Mouse (Mus musculus): ENCODE measurements around the gene Gm20388. TPM values are rescaled to one million over a fixed set of nuclear protein-coding genes. Genes with fewer than 3 reads are reported as not detected.

Gm20388 gene
- polyA plus RNA-seq, 1 experiment from 2014 or later = not detected

DNA sequence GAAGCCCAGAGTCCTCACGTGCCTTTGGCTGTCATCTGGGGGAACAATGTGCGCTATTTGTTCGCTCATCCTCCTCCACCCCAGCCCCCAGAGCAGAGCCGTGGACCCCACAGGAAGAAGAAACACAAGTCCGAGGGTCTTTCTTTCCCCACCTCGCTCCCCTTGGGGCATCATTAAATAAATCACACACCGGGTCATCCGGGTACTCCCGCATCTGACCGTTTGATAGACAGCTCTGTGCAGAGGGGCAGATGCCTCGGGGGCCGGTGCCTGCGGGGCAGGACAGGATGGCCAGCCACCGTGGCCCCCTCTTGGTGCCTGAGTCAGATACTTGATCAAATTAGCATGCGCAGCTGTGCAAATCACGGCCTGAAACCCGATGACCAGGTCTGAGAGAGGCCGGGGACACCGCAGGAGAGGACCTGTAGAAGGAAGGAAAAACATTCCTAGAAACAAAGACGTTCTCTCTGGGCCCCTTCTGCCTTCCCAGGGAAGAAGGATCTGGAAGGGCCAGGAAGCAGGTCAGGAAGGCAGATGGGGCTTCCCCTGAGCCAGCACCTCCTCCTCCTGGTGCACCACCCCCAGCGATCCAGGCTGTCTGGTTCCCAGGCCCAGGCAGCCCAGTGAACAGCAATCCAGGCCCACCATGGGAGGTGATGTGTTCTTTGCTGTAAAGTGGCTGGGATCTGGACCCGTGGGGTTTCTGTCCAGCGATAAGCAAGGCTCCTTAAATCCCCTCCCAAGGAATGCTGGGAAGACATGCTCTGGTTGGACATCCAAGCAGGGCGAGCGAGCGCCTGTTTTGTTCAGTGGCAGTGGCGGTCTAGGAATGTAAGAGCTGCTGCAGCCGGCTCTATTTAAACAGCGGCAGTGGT is 1383.8 kb downstream of the Gm20388 start:
- WGBS = 47% methylated on average over 29 of the region's 29 CpGs
- no peak for ATAC-seq

DNA sequence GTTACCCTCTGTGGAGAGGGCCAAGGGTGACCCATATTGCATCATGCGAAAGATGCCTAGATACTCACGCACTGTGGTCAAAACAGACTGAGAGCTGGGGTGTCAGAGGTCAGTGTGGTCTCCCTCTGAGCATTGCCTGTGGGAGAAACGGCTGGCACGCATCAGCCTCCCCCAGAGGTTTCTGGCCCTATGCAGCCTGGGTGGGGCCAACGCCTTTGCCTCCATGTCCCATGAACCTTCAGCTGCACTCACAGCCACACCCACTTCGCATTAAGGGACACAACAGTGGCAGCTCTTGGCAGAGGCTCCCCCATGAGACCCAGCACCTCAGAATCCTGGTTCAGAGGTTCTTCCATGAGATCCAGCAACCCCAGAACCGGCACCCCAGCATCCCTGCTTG is 1385.4 kb downstream of the Gm20388 start:
- Histone ChIP-seq H3K4me2 (replicated peaks; ENCODE audit: low read depth) (no peak overlapping the region), H3K27me3 (replicated peaks; ENCODE audit: control insufficient read depth, insufficient read depth, low read length) (no peaks in the 10 kb centered on the region), H3K9ac (ENCODE audit: low read depth, low read length) (no peak overlapping the region), H3K36me3 (ENCODE audit: control insufficient read depth, insufficient read depth) (no peaks in the 10 kb centered on the region), H3K4me3 (ENCODE audit: low read depth, low read length) (no peak overlapping the region), H3K4me1 (replicated peaks; ENCODE audit: control insufficient read depth, insufficient read depth, low read length) (no peaks in the 10 kb centered on the region), H3K9me3 (ENCODE audit: control insufficient read depth) (no peaks in the 10 kb centered on the region), H3K27ac (ENCODE audit: low read depth, low read length) (no peak overlapping the region)
- WGBS = 82% methylated on average over 7 of the region's 7 CpGs
- no peak for ATAC-seq
- no peak for TF ChIP-seq CTCF (IDR thresholded peaks at IDR 0.05; ENCODE audit: low read depth)

More for the DNA sequence above, 1383.8 kb downstream of the Gm20388 start:
- Histone ChIP-seq H3K4me1 (replicated peaks; ENCODE audit: control insufficient read depth, insufficient read depth, low read length) (no peaks in the 10 kb centered on the region), H3K27ac (ENCODE audit: low read depth, low read length) (no peak overlapping the region), H3K27me3 (replicated peaks; ENCODE audit: control insufficient read depth, insufficient read depth, low read length) (no peaks in the 10 kb centered on the region), H3K9ac (ENCODE audit: low read depth, low read length) (no peak overlapping the region), H3K4me3 (ENCODE audit: low read depth, low read length) (no peak overlapping the region), H3K36me3 (ENCODE audit: control insufficient read depth, insufficient read depth) (no peaks in the 10 kb centered on the region), H3K9me3 (ENCODE audit: control insufficient read depth) (no peaks in the 10 kb centered on the region), H3K4me2 (replicated peaks; ENCODE audit: low read depth) (no peak overlapping the region)
- no peak for TF ChIP-seq CTCF (IDR thresholded peaks at IDR 0.05; ENCODE audit: low read depth)

- Histone ChIP-seq H3K36me3 (ENCODE audit: control insufficient read depth, insufficient read depth) (no peaks in the 10 kb centered on the region), H3K27ac (ENCODE audit: low read depth, low read length) (no peak overlapping the region), H3K27me3 (replicated peaks; ENCODE audit: control insufficient read depth, insufficient read depth, low read length) (no peaks in the 10 kb centered on the region), H3K4me1 (replicated peaks; ENCODE audit: control insufficient read depth, insufficient read depth, low read length) (0 out of 2 replicates have a peak, but pooled peaks cover 3% of the 10 kb centered on the region), H3K4me3 (ENCODE audit: low read depth, low read length) (no peak overlapping the region), H3K9me3 (ENCODE audit: control insufficient read depth) (no peaks in the 10 kb centered on the region), H3K4me2 (replicated peaks; ENCODE audit: low read depth) (no peak overlapping the region), H3K9ac (ENCODE audit: low read depth, low read length) (no peak overlapping the region)
- no peak for TF ChIP-seq CTCF (IDR thresholded peaks at IDR 0.05; ENCODE audit: low read depth)
- ATAC-seq = no peak
- WGBS = 59% methylated on average over 5 of the region's 5 CpGs
Measured at GRCm38 (mm10) chr8:121296597-121296996, 1386.0 kb downstream of the Gm20388 start.

GRCm38 (mm10) chr8:121297299-121297698 is 1386.7 kb downstream of the Gm20388 start:
- ATAC-seq = no peak
- Histone ChIP-seq H3K9me3 (ENCODE audit: control insufficient read depth) (no peaks in the 10 kb centered on the region), H3K9ac (ENCODE audit: low read depth, low read length) (no peak overlapping the region), H3K27me3 (replicated peaks; ENCODE audit: control insufficient read depth, insufficient read depth, low read length) (no peaks in the 10 kb centered on the region), H3K36me3 (ENCODE audit: control insufficient read depth, insufficient read depth) (no peaks in the 10 kb centered on the region), H3K4me2 (replicated peaks; ENCODE audit: low read depth) (no peak overlapping the region), H3K4me1 (replicated peaks; ENCODE audit: control insufficient read depth, insufficient read depth, low read length) (0 out of 2 replicates have a peak, but pooled peaks cover 6% of the 10 kb centered on the region), H3K27ac (ENCODE audit: low read depth, low read length) (no peak overlapping the region), H3K4me3 (ENCODE audit: low read depth, low read length) (no peak overlapping the region)
- TF ChIP-seq CTCF (IDR thresholded peaks at IDR 0.05; ENCODE audit: low read depth) = no peak
- WGBS = 83% methylated on average over 9 of the region's 9 CpGs

- H3K4me2 ChIP-seq (replicated peaks; ENCODE audit: low read depth) = no peak overlapping the region
- H3K27me3 ChIP-seq (replicated peaks; ENCODE audit: control insufficient read depth, insufficient read depth, low read length) = 0 out of 2 replicates have a peak, but pooled peaks cover 4% of the 10 kb centered on the region
- no peak overlapping the region for H3K9ac ChIP-seq (ENCODE audit: low read depth, low read length)
- TF ChIP-seq CTCF (IDR thresholded peaks at IDR 0.05; ENCODE audit: low read depth) = no peak
- H3K4me1 ChIP-seq (replicated peaks; ENCODE audit: control insufficient read depth, insufficient read depth, low read length) = 0 out of 2 replicates have a peak, but pooled peaks cover 6% of the 10 kb centered on the region
- no peak overlapping the region for H3K27ac ChIP-seq (ENCODE audit: low read depth, low read length)
- whole genome bisulfite sequencing = 61% methylated on average over 4 of the region's 4 CpGs
- no peaks in the 10 kb centered on the region for H3K9me3 ChIP-seq (ENCODE audit: control insufficient read depth)
- H3K36me3 ChIP-seq (ENCODE audit: control insufficient read depth, insufficient read depth) = no peaks in the 10 kb centered on the region
- no peak for ATAC-seq
- no peak overlapping the region for H3K4me3 ChIP-seq (ENCODE audit: low read depth, low read length)
Measured at GRCm38 (mm10) chr8:121300066-121300465, 1389.4 kb downstream of the Gm20388 start.

DNA sequence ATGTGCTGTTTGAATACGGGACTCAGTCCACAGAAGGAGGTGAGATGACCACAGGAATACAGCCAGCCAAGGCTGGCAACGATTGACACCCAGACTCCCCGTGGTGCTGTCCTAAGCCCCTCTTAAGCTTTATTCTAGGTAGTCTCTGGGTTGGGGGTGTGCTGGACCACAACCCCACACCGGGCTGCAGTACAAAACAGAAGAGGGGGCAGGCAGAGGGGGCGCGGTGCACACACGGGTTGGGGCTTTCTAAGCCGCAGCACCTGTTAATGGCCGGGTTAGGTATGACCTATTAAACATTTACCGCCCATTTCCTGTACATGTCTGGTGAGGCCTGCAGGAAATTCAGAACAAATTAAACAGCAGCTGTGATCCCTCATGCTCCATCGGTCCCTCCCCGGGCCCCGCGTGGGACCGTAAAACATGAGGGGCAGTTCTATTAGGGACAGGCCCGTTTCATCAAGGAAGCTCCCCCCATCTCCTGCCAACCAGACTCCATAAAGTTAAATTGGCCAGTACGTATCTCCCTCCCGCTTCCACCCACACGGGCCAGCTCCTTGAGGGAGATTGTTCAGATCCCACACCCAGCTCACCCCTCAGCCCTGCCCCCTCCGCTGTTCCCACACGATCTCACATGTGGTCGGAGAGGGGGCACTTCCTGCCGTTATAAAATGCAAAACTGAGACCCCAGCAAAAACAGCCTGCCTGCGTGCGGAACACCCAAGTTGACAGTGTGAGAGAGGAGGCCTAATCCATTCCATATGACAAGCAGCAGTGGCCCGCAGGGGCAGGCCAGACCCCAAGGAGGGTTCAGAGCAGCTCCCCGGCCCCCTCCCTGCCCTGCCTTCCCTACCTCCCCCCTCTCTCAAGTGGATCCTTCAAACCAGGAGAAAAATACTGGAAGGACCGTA is 1390.1 kb downstream of the Gm20388 start:
- peak; percentile 38; the same call in 1 of the 2 replicates for ATAC-seq
- no peak overlapping the region for H3K9ac ChIP-seq (ENCODE audit: low read depth, low read length)
- H3K36me3 ChIP-seq (ENCODE audit: control insufficient read depth, insufficient read depth) = no peaks in the 10 kb centered on the region
- H3K4me2 ChIP-seq (replicated peaks; ENCODE audit: low read depth) = peak overlapping the region; percentile 44
- no peak overlapping the region for H3K4me3 ChIP-seq (ENCODE audit: low read depth, low read length)
- 25% methylated on average over 28 of the region's 28 CpGs for whole genome bisulfite sequencing
- no peaks in the 10 kb centered on the region for H3K9me3 ChIP-seq (ENCODE audit: control insufficient read depth)
- 0 out of 2 replicates have a peak, but pooled peaks cover 4% of the 10 kb centered on the region for H3K27me3 ChIP-seq (replicated peaks; ENCODE audit: control insufficient read depth, insufficient read depth, low read length)
- no peak overlapping the region for H3K27ac ChIP-seq (ENCODE audit: low read depth, low read length)
- TF ChIP-seq CTCF (IDR thresholded peaks at IDR 0.05; ENCODE audit: low read depth) = 0 out of 2 replicates have a peak, but pooled peaks have one; percentile 1
- 0 out of 2 replicates have a peak, but pooled peaks cover 6% of the 10 kb centered on the region for H3K4me1 ChIP-seq (replicated peaks; ENCODE audit: control insufficient read depth, insufficient read depth, low read length)
